Mouse (Mus musculus) common myeloid progenitor, adult 5-6 weeks (primary cell): ENCODE results near the gene Trp73. TPM values are rescaled to one million over a fixed set of nuclear protein-coding genes. Genes with fewer than 3 reads are reported as not detected.

Source experiments
- ATAC-seq: replicated peaks from 2 replicates; pipeline ENCODE4 v1.8.0; 2016; ENCODE audit warnings: low read depth, mild to moderate bottlenecking, moderate TSS enrichment, inconsistent platforms; ENCODE audit not compliant: poor library complexity, severe bottlenecking
- total RNA-seq: library from RNA; stranded (forward); fragments of 200-1000, 187-1606 nt; gene quantifications from 2 replicates; pipeline ENCODE4 v1.2.3, GENCODE M21; 2017

Trp73 gene
- total RNA-seq, 1 experiment from 2014 or later, result not detected

GRCm38 (mm10) chr4:154146342-154146741, 6.3 kb upstream of the Trp73 start:
- ATAC-seq, result no peak

GRCm38 (mm10) chr4:154144712-154145111, 4.7 kb upstream of the Trp73 start:
- ATAC-seq, result no peak

GRCm38 (mm10) chr4:154142211-154143040, 2.4 kb upstream of the Trp73 start, which contains the start of gene Wrap73:
Wrap73 (plus strand) TSS chr4:154142372.
- ATAC-seq, result peak; percentile 97

DNA sequence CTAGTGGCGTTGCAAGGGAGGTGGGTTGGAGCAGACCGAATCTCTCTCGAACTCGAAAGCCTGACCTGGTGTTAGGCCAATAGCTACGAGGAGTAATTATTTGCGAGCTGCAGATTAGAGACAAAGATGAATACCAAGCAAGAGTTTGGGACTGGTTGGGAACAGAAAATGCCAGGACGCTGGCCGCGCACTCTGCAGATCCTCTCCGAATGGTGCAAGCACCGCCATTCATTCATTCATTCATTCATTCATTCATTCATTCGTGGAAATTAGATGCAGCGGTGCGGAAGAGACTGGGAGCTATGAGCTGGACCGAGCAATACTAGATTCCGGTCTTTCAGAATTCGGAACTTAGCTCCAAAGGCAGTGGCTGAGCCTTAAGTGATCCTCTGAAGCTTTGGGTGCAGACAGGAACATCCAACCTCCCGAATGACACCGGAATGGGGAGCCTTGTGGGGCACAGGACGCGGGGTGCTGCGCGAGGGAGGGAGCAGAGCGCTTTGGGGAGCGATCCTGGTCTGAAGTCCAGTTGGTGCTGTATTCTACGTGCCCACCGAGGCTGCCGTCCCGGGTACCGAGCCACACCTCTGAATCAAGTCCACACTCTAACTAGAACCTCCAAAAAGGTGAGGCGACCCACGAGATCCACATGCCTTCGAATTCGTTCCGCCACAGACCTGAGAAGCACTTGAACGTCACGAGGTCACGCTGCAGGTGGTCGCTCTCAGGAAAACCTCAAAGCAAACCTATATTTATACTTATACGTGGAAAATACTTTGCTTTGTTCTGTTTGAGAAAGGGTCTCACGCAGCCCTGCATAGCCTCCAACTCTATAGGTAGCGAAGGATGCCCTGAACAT, 1.2 kb upstream of the Trp73 start:
- no peak for ATAC-seq

DNA sequence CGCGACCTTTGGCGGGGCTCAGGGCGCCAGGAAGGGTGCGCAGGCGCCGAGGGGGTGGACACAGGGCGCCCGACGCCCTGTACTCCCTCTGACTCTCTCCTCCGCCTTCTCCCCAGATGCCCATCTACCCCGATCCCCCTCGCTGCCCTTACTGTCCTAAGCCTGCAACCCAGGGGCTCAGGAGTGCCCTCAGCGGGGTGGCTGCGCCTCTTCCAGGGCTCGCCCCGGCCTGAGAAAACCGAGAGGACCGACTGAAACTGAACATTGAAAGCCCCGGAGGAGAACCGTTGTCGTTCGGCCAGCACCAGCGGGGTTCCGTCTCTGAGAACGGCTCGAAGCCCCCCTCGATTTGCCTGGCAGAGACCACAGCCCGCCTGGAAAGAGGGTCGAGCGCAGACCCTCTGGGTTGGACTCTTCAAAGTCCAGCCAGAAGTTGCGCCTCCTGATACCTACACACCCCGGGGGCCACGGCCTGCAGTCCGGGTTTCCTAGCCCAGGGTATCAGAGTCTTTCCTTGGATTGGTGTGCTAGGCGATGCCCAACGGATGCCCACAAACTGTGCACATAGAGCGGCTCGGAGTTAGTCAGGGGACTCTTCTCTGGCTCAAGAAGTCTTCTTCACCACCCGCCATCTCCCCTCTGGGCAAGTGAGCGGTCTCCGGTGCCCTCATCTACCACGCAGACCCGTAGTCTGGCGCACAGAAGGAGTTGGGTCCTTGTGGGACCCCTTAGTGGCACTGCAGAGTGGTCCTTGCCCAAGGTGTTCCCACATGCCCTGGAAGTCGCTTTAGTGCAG, 403 bp upstream of the Trp73 start:
- ATAC-seq, result no peak

DNA sequence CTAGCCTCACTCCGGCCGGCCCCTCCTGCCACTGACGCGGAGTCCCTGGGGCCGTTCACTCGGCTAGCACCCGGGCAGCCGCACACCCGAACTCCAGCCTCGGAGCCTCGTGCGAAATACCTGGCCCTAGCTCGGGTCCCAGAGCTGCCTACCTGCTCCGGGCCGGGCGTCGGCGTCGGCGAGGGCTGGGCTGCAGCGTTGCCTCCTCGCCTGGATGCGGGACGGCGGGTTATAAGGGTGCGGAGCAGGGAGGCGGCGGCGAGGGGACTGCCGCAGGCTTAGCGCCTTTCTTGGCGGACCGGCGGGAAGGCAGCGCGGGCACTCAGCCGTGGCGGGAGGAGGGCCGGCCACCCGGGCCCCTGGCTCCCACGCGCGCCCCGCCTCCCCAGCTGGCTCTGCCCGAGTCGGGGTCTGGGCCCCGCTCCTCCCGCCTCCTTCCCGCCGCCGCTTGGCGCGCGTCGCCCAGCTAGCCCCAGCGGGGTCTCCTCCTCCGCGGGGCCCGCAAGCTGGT, 282 bp downstream of the Trp73 start:
- no peak for ATAC-seq

GRCm38 (mm10) chr4:154137139-154137538, 2.9 kb downstream of the Trp73 start:
- no peak for ATAC-seq

DNA sequence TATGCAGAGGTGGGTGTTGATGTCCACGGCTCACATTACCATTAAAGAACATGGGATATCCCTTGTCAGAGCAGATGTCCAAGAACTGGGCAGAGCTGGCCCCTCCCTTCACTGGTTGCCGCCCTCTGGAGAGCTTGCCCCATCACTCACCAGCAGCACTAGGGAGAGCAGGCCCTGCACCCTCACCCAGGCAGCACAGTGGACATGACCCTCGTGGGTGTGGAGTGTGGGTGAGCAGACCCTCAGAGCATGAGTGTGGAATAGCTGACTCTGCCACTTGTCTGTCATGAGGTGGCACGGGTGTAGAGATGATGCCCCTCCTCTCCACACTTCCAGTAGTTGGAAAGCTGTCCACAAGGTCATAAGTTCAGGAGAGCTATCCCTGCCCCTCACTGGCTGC, 5.2 kb downstream of the Trp73 start:
- no peak for ATAC-seq

DNA sequence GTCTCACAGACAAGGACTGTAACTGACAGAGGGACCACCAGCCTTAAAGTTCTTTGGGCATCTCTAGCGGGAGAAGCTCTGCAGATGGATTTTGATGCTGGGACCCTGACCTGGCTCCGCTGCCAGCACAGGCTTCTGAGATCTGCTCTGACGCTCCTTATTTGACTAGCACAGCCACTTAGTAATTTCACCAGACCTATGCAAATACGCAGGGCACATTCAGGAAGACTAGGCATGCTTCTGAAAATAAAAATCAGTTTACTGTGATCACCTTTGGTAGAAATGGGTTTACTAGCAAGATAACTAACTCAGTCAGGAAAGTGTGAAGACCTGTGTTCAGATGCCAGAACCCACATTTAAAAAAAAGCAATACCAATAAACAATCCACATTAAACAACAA, 8.1 kb downstream of the Trp73 start:
- no peak for ATAC-seq

- no peak for ATAC-seq
Observed at GRCm38 (mm10) chr4:154129950-154130349, 10.1 kb downstream of the Trp73 start.

DNA sequence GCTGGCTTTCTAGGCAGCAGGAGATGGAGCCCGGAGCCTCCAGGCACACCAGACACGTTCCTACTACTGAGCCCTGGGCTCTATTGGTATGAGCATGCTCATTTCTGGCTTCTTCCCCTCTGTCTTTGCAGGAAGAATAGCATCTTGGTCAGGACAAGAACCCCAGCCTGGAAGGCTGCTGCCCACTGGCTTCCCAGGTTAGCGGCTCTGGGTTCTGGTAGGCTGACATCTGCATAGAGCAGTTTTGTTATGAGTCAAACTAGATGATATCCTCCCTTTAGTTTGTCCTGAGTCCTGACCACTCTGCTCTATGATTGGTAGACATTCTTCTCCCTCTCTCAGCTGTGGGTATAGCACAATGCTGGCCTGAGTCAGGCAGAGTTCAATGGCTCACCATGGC, 12.7 kb downstream of the Trp73 start:
- ATAC-seq, result no peak

- ATAC-seq, result no peak
Observed at GRCm38 (mm10) chr4:154125202-154125601, 14.8 kb downstream of the Trp73 start.

DNA sequence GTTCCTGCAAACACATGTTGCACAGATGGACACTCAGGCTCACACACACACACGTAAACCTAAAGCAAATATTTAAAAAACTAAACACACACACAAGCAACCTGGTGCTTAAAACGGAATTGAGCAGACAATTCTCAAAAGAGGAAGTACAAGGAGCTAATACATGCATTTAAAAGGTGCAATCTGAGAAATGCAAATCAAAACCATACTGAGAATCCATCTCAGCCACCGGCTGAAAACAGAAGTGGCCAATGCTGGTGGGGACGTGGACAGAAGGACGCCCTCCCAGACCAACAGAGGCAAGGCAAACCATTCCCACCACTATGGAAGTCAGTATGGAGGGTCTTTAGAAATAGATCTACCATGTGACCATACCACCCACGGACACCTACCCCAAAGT, 16.5 kb downstream of the Trp73 start:
- no peak for ATAC-seq

DNA sequence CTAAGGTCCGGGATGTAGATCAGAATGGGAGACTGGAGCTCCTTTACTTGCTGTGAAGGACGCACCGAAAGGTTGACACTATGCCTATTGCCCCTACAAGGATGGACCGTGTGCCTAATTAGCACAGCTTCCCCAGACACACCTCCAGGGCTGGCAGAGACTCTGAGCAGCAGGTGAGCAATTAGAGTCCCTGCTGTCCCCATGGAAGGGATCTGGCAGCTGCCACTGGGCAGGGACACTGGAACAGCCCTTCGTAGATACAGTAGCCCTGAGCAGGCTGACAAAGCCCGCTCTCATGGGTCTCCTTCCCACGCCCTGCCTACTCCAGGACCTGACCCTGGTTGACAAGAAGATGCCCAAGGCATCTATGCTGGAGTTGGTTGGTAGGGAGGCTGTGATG, 17.6 kb downstream of the Trp73 start:
- ATAC-seq, result no peak

GRCm38 (mm10) chr4:154121800-154122199, 18.2 kb downstream of the Trp73 start:
- ATAC-seq, result peak; percentile 73

DNA sequence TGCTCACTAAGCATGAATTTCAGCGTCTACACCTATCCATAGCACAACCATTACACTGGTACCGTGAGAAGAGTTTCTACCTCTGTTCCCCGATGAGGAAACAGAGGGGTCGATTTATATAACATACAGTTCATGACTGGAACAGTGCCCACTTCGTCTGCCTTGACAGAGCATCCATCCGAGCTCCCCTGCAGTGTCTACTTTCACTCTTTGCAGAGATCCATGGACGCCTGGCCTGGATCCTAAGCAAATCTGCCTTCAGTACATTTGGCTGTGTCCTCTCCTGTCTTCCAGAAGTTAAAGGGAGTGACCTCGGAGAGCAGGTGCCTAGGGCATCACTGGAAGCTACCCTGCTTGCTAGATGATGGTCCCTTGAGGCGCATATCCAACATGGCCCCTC, 20.8 kb downstream of the Trp73 start:
- ATAC-seq, result no peak

GRCm38 (mm10) chr4:154118782-154119181, 21.2 kb downstream of the Trp73 start:
- no peak for ATAC-seq

DNA sequence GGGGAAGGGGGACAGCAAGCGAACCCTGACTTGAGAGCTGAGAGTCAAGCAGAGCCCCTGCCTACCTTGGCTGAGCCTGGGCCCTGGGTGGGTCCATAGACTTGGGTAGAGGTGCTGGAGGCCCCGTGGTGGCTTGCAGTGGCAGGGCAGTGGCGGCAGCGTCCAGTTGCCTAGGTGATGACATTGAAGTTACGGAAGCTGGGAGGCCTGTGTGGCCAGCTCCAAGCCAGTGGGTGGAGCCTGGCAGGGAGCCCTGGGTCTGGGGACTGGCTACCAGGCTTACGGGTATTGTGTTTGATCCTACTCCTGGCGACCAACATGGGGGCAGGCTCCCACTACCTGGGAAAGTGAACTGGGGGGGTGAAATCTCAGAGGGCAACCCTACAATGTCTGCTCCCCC, 23.6 kb downstream of the Trp73 start:
- no peak for ATAC-seq

DNA sequence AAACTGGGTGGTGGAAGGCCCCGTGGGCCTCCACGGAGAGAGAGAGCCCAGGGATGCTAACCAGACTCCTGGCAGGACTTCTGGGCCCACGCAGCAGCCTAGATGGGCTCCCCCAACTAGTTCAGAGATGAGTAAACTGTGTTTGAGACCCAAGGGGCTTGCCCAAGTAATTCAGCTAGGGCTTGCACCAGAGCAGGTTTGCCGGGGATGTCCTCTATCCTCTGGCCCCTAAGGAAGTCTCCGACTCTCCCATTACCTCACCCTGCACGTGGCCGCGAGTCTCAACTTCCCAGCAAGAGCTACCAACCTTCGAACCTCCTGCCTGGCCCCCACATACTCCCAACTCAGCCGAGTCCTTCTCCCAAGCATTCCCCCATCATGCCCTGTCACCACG, 30.2 kb downstream of the Trp73 start:
- no peak for ATAC-seq

DNA sequence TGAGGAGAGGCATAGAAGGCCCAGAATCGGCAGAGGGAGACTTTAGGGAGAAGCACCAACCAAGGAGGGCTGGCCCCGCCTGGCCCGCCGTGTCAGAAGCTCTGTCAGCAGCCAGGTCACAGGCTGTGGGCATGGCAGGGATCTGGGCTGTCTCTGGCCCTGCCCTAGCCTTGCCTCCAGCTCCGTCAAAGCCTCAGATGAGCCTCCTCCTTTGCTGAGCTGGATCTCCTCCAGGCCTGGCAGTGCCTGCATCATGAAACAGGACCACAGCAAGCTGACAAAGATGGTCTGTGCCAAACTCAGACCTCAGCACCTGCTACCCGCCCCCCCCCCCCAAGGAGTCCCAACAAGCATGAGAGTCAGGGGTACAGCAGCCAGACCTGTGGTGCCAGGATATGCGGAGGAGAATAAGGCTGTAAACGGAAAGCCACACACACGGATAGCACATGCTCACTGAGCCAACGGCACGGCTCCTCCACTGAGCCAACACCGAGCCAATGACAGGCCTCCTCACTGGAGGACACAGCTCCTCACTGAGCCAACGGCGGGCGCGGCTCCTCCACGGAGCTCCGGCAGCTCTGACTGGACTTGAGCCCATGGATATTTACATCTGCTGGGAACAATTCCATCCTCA, 30.7 kb downstream of the Trp73 start:
- ATAC-seq, result no peak
